Mouse (Mus musculus) heart, embryonic 10.5 days (tissue): ENCODE measurements around the gene Cnep1r1. TPM values are rescaled to one million over a fixed set of nuclear protein-coding genes. Genes with fewer than 3 reads are reported as not detected.

Experiments
- DNase-seq: peaks from one replicate; pipeline ENCODE4 v3.0.0-alpha.2; 2017; ENCODE audit warnings: low spot score
- H3K27ac ChIP-seq: fragments of 300-500 bp; sonication (generic); 2 replicates; pipeline ENCODE4 v1.5.1; 2016; ENCODE audit warnings: mild to moderate bottlenecking
- H3K27me3 ChIP-seq: fragments of 300-500 bp; sonication (generic); 2 replicates; pipeline ENCODE4 v1.6.1; 2016; ENCODE audit warnings: mild to moderate bottlenecking; ENCODE audit not compliant: poor library complexity, insufficient read depth, severe bottlenecking
- H3K36me3 ChIP-seq: fragments of 300-500 bp; sonication (generic); 2 replicates; pipeline ENCODE4 v1.6.1; 2016; ENCODE audit warnings: mild to moderate bottlenecking, moderate library complexity
- H3K4me1 ChIP-seq: fragments of 300-500 bp; sonication (generic); 2 replicates; pipeline ENCODE4 v1.6.1; 2016; ENCODE audit warnings: mild to moderate bottlenecking
- H3K4me3 ChIP-seq: fragments of 300-500 bp; sonication (generic); 2 replicates; pipeline ENCODE4 v1.5.1; 2016; ENCODE audit warnings: mild to moderate bottlenecking, moderate library complexity
- H3K9me3 ChIP-seq: fragments of 300-500 bp; sonication (generic); 2 replicates; pipeline ENCODE4 v1.6.1; 2016; ENCODE audit warnings: mild to moderate bottlenecking, moderate library complexity
- WGBS: fragments of 180-500 bp; shearing (Covaris S2); methylation state at CpG from one replicate; pipeline ENCODE4 v1.1.7; 2016; 5-methylcytosine and 5-hydroxymethylcytosine counted together
- polyA plus RNA-seq: library from polyadenylated mRNA; unstranded; fragments of >200 nt; fragmentation: Nextera tagmentation; extraction: Ambion mirVana; gene quantifications from 2 replicates; pipeline ENCODE4 v1.2.1, GENCODE M21; 2016

The Cnep1r1 gene
- polyA plus RNA-seq = 39.8 and 49.9 TPM in 2 replicates

- peak; percentile 97 for DNase-seq
- under 1% methylated on average over 49 of the region's 49 CpGs for WGBS
- peaks cover 26% of the 10 kb centered on the region for H3K36me3 ChIP-seq
- no peaks in the 10 kb centered on the region for H3K9me3 ChIP-seq
- 0 out of 2 replicates have a peak, but pooled peaks cover 3% of the 10 kb centered on the region for H3K4me1 ChIP-seq
- H3K27me3 ChIP-seq = no peaks in the 10 kb centered on the region
- H3K27ac ChIP-seq = peak within 1 kb of the TSS; percentile 98
- peak within 1 kb of the TSS; percentile 99 for H3K4me3 ChIP-seq
These were observed at the start of gene Cnep1r1 for GRCm38 (mm10) chr8:88118456-88119036. Gene Cnep1r1 (plus strand): TSS chr8:88118769.

- 71% methylated on average over 5 of the region's 5 CpGs for WGBS
- Histone ChIP-seq H3K27me3 (no peaks in the 10 kb centered on the region), H3K4me3 (no peak overlapping the region), H3K9me3 (no peaks in the 10 kb centered on the region), H3K36me3 (no peaks in the 10 kb centered on the region), H3K27ac (no peak overlapping the region), H3K4me1 (no peaks in the 10 kb centered on the region)
- DNase-seq = no peak
These were observed 36.4 kb upstream of the Cnep1r1 start for GRCm38 (mm10) chr8:88082183-88082582.

- Histone ChIP-seq H3K9me3 (no peaks in the 10 kb centered on the region), H3K4me1 (no peaks in the 10 kb centered on the region), H3K27ac (no peak overlapping the region), H3K4me3 (no peak overlapping the region), H3K27me3 (no peaks in the 10 kb centered on the region), H3K36me3 (no peaks in the 10 kb centered on the region)
- DNase-seq = no peak
These were observed 30.6 kb upstream of the Cnep1r1 start for GRCm38 (mm10) chr8:88088006-88088405.

GRCm38 (mm10) chr8:88091661-88092060 lies 26.9 kb upstream of the Cnep1r1 start:
- H3K4me3 ChIP-seq = no peak overlapping the region
- 71% methylated on average over 2 of the region's 2 CpGs for WGBS
- H3K9me3 ChIP-seq = no peaks in the 10 kb centered on the region
- DNase-seq = no peak
- no peaks in the 10 kb centered on the region for H3K27me3 ChIP-seq
- no peaks in the 10 kb centered on the region for H3K4me1 ChIP-seq
- H3K36me3 ChIP-seq = no peaks in the 10 kb centered on the region
- H3K27ac ChIP-seq = no peak overlapping the region

- 60% methylated on average over 4 of the region's 4 CpGs for WGBS
- H3K4me1 ChIP-seq = no peaks in the 10 kb centered on the region
- H3K27ac ChIP-seq = no peak overlapping the region
- H3K36me3 ChIP-seq = no peaks in the 10 kb centered on the region
- no peaks in the 10 kb centered on the region for H3K27me3 ChIP-seq
- no peak overlapping the region for H3K4me3 ChIP-seq
- DNase-seq = no peak
- H3K9me3 ChIP-seq = no peaks in the 10 kb centered on the region
These were observed 25.2 kb upstream of the Cnep1r1 start for GRCm38 (mm10) chr8:88093367-88093766.

- Histone ChIP-seq H3K27ac (no peak overlapping the region), H3K4me1 (no peaks in the 10 kb centered on the region), H3K9me3 (no peaks in the 10 kb centered on the region), H3K4me3 (no peak overlapping the region), H3K36me3 (no peaks in the 10 kb centered on the region), H3K27me3 (no peaks in the 10 kb centered on the region)
- 85% methylated on average over 4 of the region's 4 CpGs for WGBS
- DNase-seq = no peak
These were observed 19.7 kb upstream of the Cnep1r1 start for GRCm38 (mm10) chr8:88098856-88099255.

- 0% methylated on average over 1 of the region's 1 CpGs for WGBS
These were observed 19.0 kb upstream of the Cnep1r1 start for GRCm38 (mm10) chr8:88099526-88099925.

GRCm38 (mm10) chr8:88109241-88109640 lies 9.3 kb upstream of the Cnep1r1 start:
- no peak overlapping the region for H3K4me3 ChIP-seq
- 0 out of 2 replicates have a peak, but pooled peaks cover 3% of the 10 kb centered on the region for H3K9me3 ChIP-seq
- H3K4me1 ChIP-seq = no peaks in the 10 kb centered on the region
- 88% methylated on average over 4 of the region's 4 CpGs for WGBS
- H3K36me3 ChIP-seq = no peaks in the 10 kb centered on the region
- H3K27me3 ChIP-seq = no peaks in the 10 kb centered on the region
- DNase-seq = no peak
- H3K27ac ChIP-seq = no peak overlapping the region

More at GRCm38 (mm10) chr8:88099526-88099925, 19.0 kb upstream of the Cnep1r1 start:
- Histone ChIP-seq H3K36me3 (no peaks in the 10 kb centered on the region), H3K27me3 (no peaks in the 10 kb centered on the region), H3K4me1 (no peaks in the 10 kb centered on the region), H3K9me3 (no peaks in the 10 kb centered on the region), H3K4me3 (no peak overlapping the region), H3K27ac (no peak overlapping the region)
- no peak for DNase-seq

- Histone ChIP-seq H3K27me3 (no peaks in the 10 kb centered on the region), H3K4me1 (0 out of 2 replicates have a peak, but pooled peaks cover 3% of the 10 kb centered on the region), H3K9me3 (no peaks in the 10 kb centered on the region), H3K27ac (peak overlapping the region; percentile 98), H3K4me3 (peak overlapping the region; percentile 99), H3K36me3 (peaks cover 26% of the 10 kb centered on the region)
- DNase-seq = no peak
- under 1% methylated on average over 11 of the region's 11 CpGs for WGBS
These were observed 507 bp downstream of the Cnep1r1 start for GRCm38 (mm10) chr8:88119076-88119475.

- no peaks in the 10 kb centered on the region for H3K9me3 ChIP-seq
- DNase-seq = peak; percentile 9
- no peaks in the 10 kb centered on the region for H3K27me3 ChIP-seq
- WGBS = 90% methylated on average over 2 of the region's 2 CpGs
- H3K4me1 ChIP-seq = no peaks in the 10 kb centered on the region
- no peak overlapping the region for H3K27ac ChIP-seq
- H3K4me3 ChIP-seq = no peak overlapping the region
- peaks cover 69% of the 10 kb centered on the region for H3K36me3 ChIP-seq
These were observed 6.3 kb downstream of the Cnep1r1 start for GRCm38 (mm10) chr8:88124850-88125249.

GRCm38 (mm10) chr8:88129397-88129796 lies 10.8 kb downstream of the Cnep1r1 start:
- Histone ChIP-seq H3K4me3 (no peak overlapping the region), H3K27me3 (no peaks in the 10 kb centered on the region), H3K9me3 (no peaks in the 10 kb centered on the region), H3K36me3 (peaks cover 80% of the 10 kb centered on the region), H3K27ac (no peak overlapping the region), H3K4me1 (no peaks in the 10 kb centered on the region)
- no peak for DNase-seq
- 86% methylated on average over 4 of the region's 4 CpGs for WGBS

GRCm38 (mm10) chr8:88130754-88131317 lies 12.3 kb downstream of the Cnep1r1 start:
- 86% methylated on average over 7 of the region's 7 CpGs for WGBS
- no peaks in the 10 kb centered on the region for H3K27me3 ChIP-seq
- H3K27ac ChIP-seq = no peak overlapping the region
- no peak for DNase-seq
- H3K9me3 ChIP-seq = no peaks in the 10 kb centered on the region
- peaks cover 81% of the 10 kb centered on the region for H3K36me3 ChIP-seq
- H3K4me3 ChIP-seq = no peak overlapping the region
- no peaks in the 10 kb centered on the region for H3K4me1 ChIP-seq

- Histone ChIP-seq H3K27ac (peak within 1 kb of the TSS; percentile 93), H3K4me3 (peak within 1 kb of the TSS; percentile 95), H3K4me1 (peaks cover 7% of the 10 kb centered on the region), H3K9me3 (no peaks in the 10 kb centered on the region), H3K36me3 (peaks cover 58% of the 10 kb centered on the region), H3K27me3 (no peaks in the 10 kb centered on the region)
- DNase-seq = peak; percentile 98
- WGBS = under 1% methylated on average over 79 of the region's 79 CpGs
These were observed 19.3 kb downstream of the Cnep1r1 start, which contains the start of gene Heatr3 for GRCm38 (mm10) chr8:88137748-88138484. Gene Heatr3 (plus strand): TSS chr8:88137855.
